Mouse (Mus musculus) embryonic facial prominence, embryonic 14.5 days (tissue): ENCODE results near the gene 1700021F07Rik. TPM values are rescaled to one million over a fixed set of nuclear protein-coding genes. Genes with fewer than 3 reads are reported as not detected.

Experiments
- polyA plus RNA-seq: library from polyadenylated mRNA; unstranded; fragments of >200 nt; fragmentation: Nextera tagmentation; extraction: Ambion mirVana; gene quantifications from 2 replicates; pipeline ENCODE4 v1.2.1, GENCODE M21; 2014

1700021F07Rik gene
- polyA plus RNA-seq, 1 experiment from 2014 or later: not detected

Other genes starting within 250 kb of the 1700021F07Rik start
- gene Pmepa1, start 246.1 kb upstream of the 1700021F07Rik start, polyA plus RNA-seq: 10.1 and 11.0 TPM in 2 replicates
- gene Ankrd60, start 55.8 kb downstream of the 1700021F07Rik start, polyA plus RNA-seq: not detected in 2 replicates
- gene Rab22a, start 137.2 kb downstream of the 1700021F07Rik start, polyA plus RNA-seq: 47.5 and 50.8 TPM in 2 replicates
- not detected in 2 replicates for gene 1700010B08Rik, start 196.8 kb downstream of the 1700021F07Rik start, polyA plus RNA-seq
- 12.9 and 15.4 TPM in 2 replicates for gene Vapb, start 214.9 kb downstream of the 1700021F07Rik start, polyA plus RNA-seq